Mouse (Mus musculus): ENCODE measurements around the gene Hba-a2. TPM values are rescaled to one million over a fixed set of nuclear protein-coding genes. Genes with fewer than 3 reads are reported as not detected.

Gene Hba-a2
- polyA plus RNA-seq, 1 experiment from 2014 or later: 18,270 TPM

DNA sequence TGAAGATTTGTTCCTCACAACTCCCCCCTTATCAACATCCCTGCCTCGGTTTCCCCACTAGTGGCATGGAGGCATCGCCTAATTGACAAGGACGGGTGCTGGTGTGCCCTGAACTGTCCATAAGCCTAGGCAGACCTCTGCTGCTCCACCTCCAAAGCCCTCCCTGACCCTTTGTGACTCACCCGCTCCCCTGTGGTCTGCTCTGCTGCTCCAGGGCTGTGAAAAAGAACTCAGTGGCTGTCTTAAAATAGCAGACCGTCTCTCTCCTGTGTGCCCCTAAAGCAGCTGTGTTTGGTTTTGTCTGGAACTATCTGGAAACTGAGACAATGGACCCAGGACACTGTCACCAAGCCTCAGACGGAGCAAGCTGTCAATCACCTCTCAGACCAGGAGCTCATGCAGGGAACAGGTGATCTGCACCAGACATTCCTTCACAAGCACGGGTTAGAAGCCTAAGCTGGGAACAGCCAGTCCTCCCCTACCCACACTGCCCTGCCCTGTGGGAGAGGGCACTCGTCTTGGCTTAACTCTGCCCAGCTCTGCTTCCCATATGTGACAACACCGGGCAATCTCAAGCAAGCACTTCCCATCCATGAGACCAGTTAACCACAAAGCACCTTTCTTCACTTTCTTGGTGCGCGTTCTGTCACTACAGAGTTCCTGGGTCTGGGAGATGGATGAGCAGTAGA, 24.4 kb downstream of the Hba-a2 start:
- Histone ChIP-seq H3K4me3 (ENCODE audit: low read depth, low read length) (no peak overlapping the region), H3K27me3 (replicated peaks; ENCODE audit: control insufficient read depth, insufficient read depth, low read length) (0 out of 2 replicates have a peak, but pooled peaks cover 3% of the 10 kb centered on the region), H3K4me2 (ENCODE audit: low read depth, low read length) (no peak overlapping the region), H3K4me1 (ENCODE audit: control insufficient read depth, insufficient read depth, low read length) (no peaks in the 10 kb centered on the region), H3K36me3 (ENCODE audit: control insufficient read depth, insufficient read depth, low read length) (no peaks in the 10 kb centered on the region), H3K9ac (ENCODE audit: low read depth, low read length) (no peak overlapping the region), H3K27ac (replicated peaks; ENCODE audit: low read depth, low read length) (no peak overlapping the region), H3K9me3 (ENCODE audit: control insufficient read depth, low read length) (no peaks in the 10 kb centered on the region)
- DNase-seq (ENCODE audit: low spot score): no peak
- 62% methylated on average over 11 of the region's 11 CpGs for WGBS
- ATAC-seq (ENCODE audit: low read depth): peak; percentile 15; the same call in 1 of the 2 replicates

DNA sequence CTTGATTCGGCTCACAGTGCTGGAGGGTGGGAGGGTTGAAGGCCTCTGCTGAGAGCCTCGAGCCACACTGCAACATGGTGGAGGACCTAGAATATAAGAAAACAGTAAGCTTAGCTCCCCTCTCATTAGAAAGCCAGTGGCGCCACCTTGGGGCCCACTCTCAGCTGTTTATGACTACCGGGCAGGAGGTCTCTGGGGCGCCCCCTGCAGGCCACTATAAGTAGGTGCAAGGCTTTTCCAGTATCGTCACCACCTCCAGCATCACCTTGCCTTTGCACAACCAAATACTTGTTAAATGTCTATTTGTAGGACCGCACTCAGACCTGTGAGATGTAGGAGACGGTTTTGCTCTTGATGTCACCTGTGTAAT, 24.9 kb downstream of the Hba-a2 start:
- H3K9me3 ChIP-seq (ENCODE audit: control insufficient read depth, low read length): no peaks in the 10 kb centered on the region
- ATAC-seq (ENCODE audit: low read depth): no peak
- H3K4me3 ChIP-seq (ENCODE audit: low read depth, low read length): no peak overlapping the region
- 35% methylated on average over 8 of the region's 8 CpGs for WGBS
- DNase-seq (ENCODE audit: low spot score): peak; percentile 74
- H3K4me1 ChIP-seq (ENCODE audit: control insufficient read depth, insufficient read depth, low read length): no peaks in the 10 kb centered on the region
- H3K4me2 ChIP-seq (ENCODE audit: low read depth, low read length): no peak overlapping the region
- no peak overlapping the region for H3K27ac ChIP-seq (replicated peaks; ENCODE audit: low read depth, low read length)
- no peaks in the 10 kb centered on the region for H3K36me3 ChIP-seq (ENCODE audit: control insufficient read depth, insufficient read depth, low read length)
- 0 out of 2 replicates have a peak, but pooled peaks cover 3% of the 10 kb centered on the region for H3K27me3 ChIP-seq (replicated peaks; ENCODE audit: control insufficient read depth, insufficient read depth, low read length)
- H3K9ac ChIP-seq (ENCODE audit: low read depth, low read length): no peak overlapping the region

DNA sequence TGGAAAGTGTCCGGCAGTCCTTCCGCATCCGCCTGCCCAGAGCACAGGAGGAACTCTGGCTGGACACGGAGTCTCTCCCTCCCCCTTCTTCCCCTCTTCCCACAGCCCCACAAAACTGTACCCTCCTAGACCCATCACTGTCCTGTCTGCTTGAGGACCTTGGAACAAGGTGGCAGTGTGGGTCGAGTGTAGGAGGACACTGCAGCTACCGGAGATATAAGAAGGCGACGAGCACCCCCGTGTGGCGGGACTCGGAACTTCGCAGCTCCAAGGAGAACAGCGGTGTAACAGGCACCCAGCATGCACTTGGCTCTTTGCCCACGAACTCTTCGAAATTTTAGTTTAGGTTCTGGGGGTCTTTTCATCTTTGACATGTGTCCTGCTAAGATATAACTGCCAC, 28.3 kb downstream of the Hba-a2 start:
- H3K9ac ChIP-seq (ENCODE audit: low read depth, low read length): peak overlapping the region; percentile 45; the same call in 1 of the 2 replicates
- no peaks in the 10 kb centered on the region for H3K36me3 ChIP-seq (ENCODE audit: control insufficient read depth, insufficient read depth, low read length)
- 0 out of 2 replicates have a peak, but pooled peaks cover 3% of the 10 kb centered on the region for H3K27me3 ChIP-seq (replicated peaks; ENCODE audit: control insufficient read depth, insufficient read depth, low read length)
- no peaks in the 10 kb centered on the region for H3K4me1 ChIP-seq (ENCODE audit: control insufficient read depth, insufficient read depth, low read length)
- ATAC-seq (ENCODE audit: low read depth): peak; percentile 80
- H3K9me3 ChIP-seq (ENCODE audit: control insufficient read depth, low read length): no peaks in the 10 kb centered on the region
- H3K4me2 ChIP-seq (ENCODE audit: low read depth, low read length): peak overlapping the region; percentile 54
- no peak overlapping the region for H3K27ac ChIP-seq (replicated peaks; ENCODE audit: low read depth, low read length)
- WGBS: 14% methylated on average over 15 of the region's 15 CpGs
- peak overlapping the region; percentile 20 for H3K4me3 ChIP-seq (ENCODE audit: low read depth, low read length)
- DNase-seq (ENCODE audit: low spot score): peak; percentile 89

DNA sequence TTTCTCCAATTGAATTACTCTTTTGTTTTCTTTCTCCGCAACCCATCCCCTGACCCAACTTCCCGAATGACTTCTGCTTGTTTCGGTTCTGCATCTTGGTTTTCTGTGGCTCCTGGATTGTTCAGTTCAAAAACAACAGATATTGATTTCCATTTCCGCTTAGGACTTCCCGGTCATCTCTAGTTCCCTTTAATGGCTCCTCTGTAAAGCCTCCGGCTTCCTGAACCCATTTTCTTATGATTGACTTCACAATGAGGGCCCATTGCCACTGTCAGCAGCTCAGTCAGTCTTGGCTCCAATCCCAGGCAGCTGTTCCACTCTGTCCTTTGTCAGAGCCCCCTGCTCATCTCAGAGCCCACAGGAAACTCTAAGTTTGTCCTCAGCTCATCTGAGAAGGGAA, 34.8 kb downstream of the Hba-a2 start:
- Histone ChIP-seq H3K9ac (ENCODE audit: low read depth, low read length) (no peak overlapping the region), H3K27me3 (replicated peaks; ENCODE audit: control insufficient read depth, insufficient read depth, low read length) (no peaks in the 10 kb centered on the region), H3K36me3 (ENCODE audit: control insufficient read depth, insufficient read depth, low read length) (no peaks in the 10 kb centered on the region), H3K4me1 (ENCODE audit: control insufficient read depth, insufficient read depth, low read length) (peaks cover 6% of the 10 kb centered on the region; the same call in 1 of the 2 replicates), H3K9me3 (ENCODE audit: control insufficient read depth, low read length) (no peaks in the 10 kb centered on the region), H3K4me3 (ENCODE audit: low read depth, low read length) (no peak overlapping the region), H3K4me2 (ENCODE audit: low read depth, low read length) (no peak overlapping the region), H3K27ac (replicated peaks; ENCODE audit: low read depth, low read length) (no peak overlapping the region)
- DNase-seq (ENCODE audit: low spot score) (peak; percentile 73), ATAC-seq (ENCODE audit: low read depth) (0 out of 2 replicates have a peak, but pooled peaks have one; percentile 70)
- 44% methylated on average over 6 of the region's 6 CpGs for WGBS

DNA sequence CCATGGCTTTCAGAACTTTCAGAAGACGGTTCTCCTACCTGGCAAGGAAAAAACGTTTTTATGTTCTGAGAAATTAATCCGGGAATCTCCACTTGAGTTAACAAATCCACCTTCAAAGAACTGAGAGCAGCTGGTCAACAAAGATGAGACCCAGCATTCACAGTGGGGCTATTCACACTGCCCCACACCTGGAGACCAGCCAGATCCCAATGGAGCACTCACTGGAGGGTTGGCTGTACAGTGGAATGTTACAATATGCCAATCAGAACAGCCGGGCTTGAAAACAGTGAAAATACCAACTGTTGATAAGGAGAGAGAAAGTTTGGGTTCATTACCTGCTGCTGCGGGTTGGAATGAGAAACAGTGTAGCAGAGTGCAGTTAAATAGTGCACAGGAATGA, 35.6 kb downstream of the Hba-a2 start:
- peaks cover 6% of the 10 kb centered on the region; the same call in 1 of the 2 replicates for H3K4me1 ChIP-seq (ENCODE audit: control insufficient read depth, insufficient read depth, low read length)
- H3K4me2 ChIP-seq (ENCODE audit: low read depth, low read length): no peak overlapping the region
- 50% methylated on average over 5 of the region's 5 CpGs for WGBS
- no peak overlapping the region for H3K9ac ChIP-seq (ENCODE audit: low read depth, low read length)
- no peak for ATAC-seq (ENCODE audit: low read depth)
- H3K27me3 ChIP-seq (replicated peaks; ENCODE audit: control insufficient read depth, insufficient read depth, low read length): no peaks in the 10 kb centered on the region
- H3K27ac ChIP-seq (replicated peaks; ENCODE audit: low read depth, low read length): no peak overlapping the region
- no peak overlapping the region for H3K4me3 ChIP-seq (ENCODE audit: low read depth, low read length)
- H3K36me3 ChIP-seq (ENCODE audit: control insufficient read depth, insufficient read depth, low read length): no peaks in the 10 kb centered on the region
- peak; percentile 38 for DNase-seq (ENCODE audit: low spot score)
- H3K9me3 ChIP-seq (ENCODE audit: control insufficient read depth, low read length): peaks cover 3% of the 10 kb centered on the region; the same call in 1 of the 2 replicates

DNA sequence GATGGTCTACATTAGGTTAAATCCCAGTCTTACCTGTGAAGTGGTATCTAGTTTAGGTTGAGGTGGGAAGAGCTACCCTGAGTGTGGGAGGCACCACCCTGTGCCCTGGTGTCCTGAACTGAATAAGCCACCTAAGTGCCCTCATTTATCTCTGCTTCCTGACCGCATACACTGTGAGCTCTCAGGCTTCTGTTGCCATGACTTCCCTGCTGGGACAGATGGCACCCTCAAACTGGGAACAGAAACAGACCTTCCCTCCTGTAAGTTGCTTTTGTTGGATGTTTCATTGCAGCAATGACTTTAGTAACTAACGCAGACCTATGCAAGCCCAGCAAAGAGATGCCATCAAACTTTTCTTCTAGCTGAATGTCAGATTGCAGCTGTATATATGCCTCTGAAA, 36.9 kb downstream of the Hba-a2 start:
- no peak for ATAC-seq (ENCODE audit: low read depth)
- no peaks in the 10 kb centered on the region for H3K27me3 ChIP-seq (replicated peaks; ENCODE audit: control insufficient read depth, insufficient read depth, low read length)
- H3K27ac ChIP-seq (replicated peaks; ENCODE audit: low read depth, low read length): no peak overlapping the region
- no peak overlapping the region for H3K9ac ChIP-seq (ENCODE audit: low read depth, low read length)
- DNase-seq (ENCODE audit: low spot score): no peak
- 81% methylated on average over 2 of the region's 2 CpGs for WGBS
- H3K9me3 ChIP-seq (ENCODE audit: control insufficient read depth, low read length): peaks cover 5% of the 10 kb centered on the region; the same call in 1 of the 2 replicates
- H3K4me3 ChIP-seq (ENCODE audit: low read depth, low read length): no peak overlapping the region
- H3K4me1 ChIP-seq (ENCODE audit: control insufficient read depth, insufficient read depth, low read length): peaks cover 6% of the 10 kb centered on the region; the same call in 1 of the 2 replicates
- no peaks in the 10 kb centered on the region for H3K36me3 ChIP-seq (ENCODE audit: control insufficient read depth, insufficient read depth, low read length)
- H3K4me2 ChIP-seq (ENCODE audit: low read depth, low read length): no peak overlapping the region

DNA sequence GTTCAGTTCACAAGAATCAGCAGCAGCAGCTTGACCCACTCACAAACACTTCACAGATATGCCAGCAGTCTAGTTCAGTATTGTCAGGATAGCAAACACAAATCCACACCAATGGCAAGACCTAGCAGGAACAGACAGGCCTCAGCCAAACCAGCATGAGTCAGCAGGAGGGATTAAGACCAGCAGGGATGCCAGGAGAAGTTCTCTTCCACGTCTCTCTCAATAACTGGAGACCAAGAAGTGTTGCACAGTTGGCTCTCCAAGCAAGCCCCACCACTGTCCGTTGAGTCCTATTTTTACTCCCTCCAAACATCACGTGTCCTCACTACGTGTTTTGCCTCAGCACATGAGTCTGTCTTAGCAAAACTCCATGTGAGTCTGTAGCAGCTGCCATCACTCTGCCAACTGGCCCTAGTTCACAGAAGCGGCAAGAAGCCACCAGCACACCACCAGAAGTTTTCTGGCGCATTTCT, 40.2 kb downstream of the Hba-a2 start:
- Histone ChIP-seq H3K27ac (replicated peaks; ENCODE audit: low read depth, low read length) (no peak overlapping the region), H3K4me3 (ENCODE audit: low read depth, low read length) (no peak overlapping the region), H3K4me2 (ENCODE audit: low read depth, low read length) (no peak overlapping the region), H3K36me3 (ENCODE audit: control insufficient read depth, insufficient read depth, low read length) (no peaks in the 10 kb centered on the region), H3K4me1 (ENCODE audit: control insufficient read depth, insufficient read depth, low read length) (no peaks in the 10 kb centered on the region), H3K9ac (ENCODE audit: low read depth, low read length) (no peak overlapping the region), H3K27me3 (replicated peaks; ENCODE audit: control insufficient read depth, insufficient read depth, low read length) (no peaks in the 10 kb centered on the region), H3K9me3 (ENCODE audit: control insufficient read depth, low read length) (peaks cover 5% of the 10 kb centered on the region; the same call in 1 of the 2 replicates)
- ATAC-seq (ENCODE audit: low read depth) (no peak), DNase-seq (ENCODE audit: low spot score) (no peak)
- WGBS: 86% methylated on average over 6 of the region's 6 CpGs

DNA sequence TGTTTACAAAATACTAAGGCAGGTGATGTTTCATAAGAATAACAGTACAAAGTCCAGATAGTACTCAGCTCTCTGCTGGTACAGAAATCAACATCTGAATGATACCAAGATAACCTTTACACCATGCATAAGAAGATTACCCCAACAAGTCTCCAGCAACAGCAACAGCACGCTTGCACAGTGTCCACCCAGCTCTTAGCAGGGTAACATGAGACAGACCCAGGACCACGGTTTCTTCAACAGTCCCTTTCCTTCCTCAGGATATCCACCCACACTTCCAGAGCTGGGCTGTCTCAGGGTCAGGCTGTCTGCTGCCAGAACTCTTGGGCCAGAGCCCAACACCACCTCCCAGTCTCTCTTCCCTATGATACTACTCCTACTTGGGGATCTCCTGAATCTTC, 42.8 kb downstream of the Hba-a2 start:
- 56% methylated on average over 2 of the region's 2 CpGs for WGBS
- ATAC-seq (ENCODE audit: low read depth): no peak

More for the DNA sequence above, 42.8 kb downstream of the Hba-a2 start:
- Histone ChIP-seq H3K36me3 (ENCODE audit: control insufficient read depth, insufficient read depth, low read length) (no peaks in the 10 kb centered on the region), H3K27ac (replicated peaks; ENCODE audit: low read depth, low read length) (no peak overlapping the region), H3K4me3 (ENCODE audit: low read depth, low read length) (no peak overlapping the region), H3K4me1 (ENCODE audit: control insufficient read depth, insufficient read depth, low read length) (no peaks in the 10 kb centered on the region), H3K9me3 (ENCODE audit: control insufficient read depth, low read length) (peaks cover 5% of the 10 kb centered on the region; the same call in 1 of the 2 replicates), H3K4me2 (ENCODE audit: low read depth, low read length) (no peak overlapping the region), H3K27me3 (replicated peaks; ENCODE audit: control insufficient read depth, insufficient read depth, low read length) (no peaks in the 10 kb centered on the region), H3K9ac (ENCODE audit: low read depth, low read length) (no peak overlapping the region)
- no peak for DNase-seq (ENCODE audit: low spot score)
